Mouse (Mus musculus) inflammation-experienced regulatory T-cells (primary cell): ENCODE data around the gene Myo7a. TPM values are rescaled to one million over a fixed set of nuclear protein-coding genes. Genes with fewer than 3 reads are reported as not detected.

Experiments
- polyA plus RNA-seq, 2 experiments: library from polyadenylated mRNA; unstranded; fragments of 100-300 nt; shearing (Covaris generic); gene quantifications; one replicate each; pipeline ENCODE4 v1.2.1; 2017

Myo7a gene
- polyA plus RNA-seq, result 1 to 10 TPM; 2.8 to 3.0 TPM

DNA sequence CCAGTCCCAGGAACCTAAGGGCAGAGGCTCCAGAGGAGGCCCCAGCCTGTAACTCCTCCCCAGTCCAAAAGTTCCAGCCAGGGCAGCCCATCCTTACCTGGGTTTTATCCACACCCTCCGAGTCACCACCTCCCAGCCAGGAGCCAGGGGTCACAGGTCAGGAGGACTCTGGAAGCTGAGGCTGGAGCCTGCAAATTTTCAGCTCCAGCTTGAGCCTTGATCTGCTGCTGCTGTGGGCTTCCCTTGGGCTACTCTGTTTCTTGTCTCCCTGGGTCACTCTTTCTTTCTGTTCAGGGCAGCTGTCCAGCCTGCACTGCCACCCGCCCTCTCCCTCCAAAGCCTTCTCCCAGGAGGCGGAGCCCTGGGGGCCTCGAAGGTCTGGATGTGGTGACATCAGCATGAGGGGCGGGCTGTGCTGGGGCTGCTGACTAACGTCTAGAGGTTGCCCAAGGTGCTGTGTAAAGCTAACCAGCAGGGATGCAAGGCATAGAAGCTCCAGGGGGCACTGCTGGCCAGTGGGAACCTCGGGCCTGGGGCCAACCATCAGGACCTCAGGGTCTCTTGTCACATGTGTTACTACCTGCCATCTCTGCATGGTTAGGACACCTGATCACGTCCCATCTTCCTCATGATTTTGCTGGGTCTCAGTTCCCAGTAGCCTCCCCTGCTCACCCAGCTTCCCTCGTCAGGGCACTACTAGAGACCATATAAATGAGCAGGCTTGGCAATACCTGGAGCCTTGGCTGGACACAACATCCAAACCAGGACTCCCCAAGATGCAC lies at the start of gene Myo7a:
Gene Myo7a, minus strand, starts transcription at position 346 of the 782 bp plus-strand sequence.

DNA sequence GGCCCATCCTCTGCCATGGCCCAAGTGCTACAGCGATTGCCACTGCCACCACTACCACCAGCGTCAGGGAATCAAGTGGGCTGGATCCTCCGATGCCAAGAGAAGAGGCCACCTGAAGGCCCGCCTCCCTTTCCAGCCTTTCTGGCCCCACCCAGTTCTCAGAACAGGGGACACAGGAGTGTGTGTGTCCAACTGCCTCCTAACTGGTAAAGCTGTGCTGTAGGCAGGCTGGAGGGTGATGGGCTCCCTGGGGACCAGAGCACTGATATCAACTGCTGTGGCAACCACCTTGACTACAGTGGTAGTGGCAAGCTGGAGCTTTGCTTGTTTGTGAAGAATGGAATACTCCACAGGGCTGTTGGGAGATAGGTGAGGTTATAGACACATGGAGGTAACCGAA lies 26.1 kb upstream of the Myo7a start, which contains the start of gene Omp:
Gene Omp, minus strand, starts transcription at position 101 of the 400 bp plus-strand sequence.

Other genes starting within 250 kb of the Myo7a start
- gene Gdpd4, start 199.6 kb downstream of the Myo7a start, polyA plus RNA-seq, result under 1 TPM in 1 of 2 experiments, not detected in 1; 0.66 TPM
- under 1 TPM in 1 of 2 experiments, not detected in 1; 0.07 TPM for gene Omp, start 26.0 kb upstream of the Myo7a start, polyA plus RNA-seq
- 1 to 10 TPM; 1.9 to 3.2 TPM for gene Capn5, start 58.8 kb upstream of the Myo7a start, polyA plus RNA-seq
- not detected for gene B3gnt6, start 80.0 kb upstream of the Myo7a start, polyA plus RNA-seq
- gene Acer3, start 201.7 kb upstream of the Myo7a start, polyA plus RNA-seq, result 1 to 10 TPM; 7.8 to 9.9 TPM
- under 1 TPM; 0.11 to 0.20 TPM for gene Tsku, start 241.8 kb upstream of the Myo7a start, polyA plus RNA-seq